Mouse (Mus musculus) bone marrow, adult 2 months (tissue): ENCODE data around the gene Strap.

Experiments used
- CTCF ChIP-seq: fragments of 200-500 bp; IDR thresholded peaks from 2 replicates; pipeline ENCODE4 v1.5.1; 2011; ENCODE audit warnings: low read length, control low read depth; ENCODE audit not compliant: control insufficient read depth, insufficient read depth
- POLR2A ChIP-seq: fragments of 200-500 bp; IDR thresholded peaks from 2 replicates; pipeline ENCODE4 v1.6.1; 2011; ENCODE audit warnings: low read depth, mild to moderate bottlenecking, control low read depth, low read length, borderline replicate concordance; ENCODE audit not compliant: control insufficient read depth

- TF ChIP-seq CTCF (no peak), POLR2A (no peak)
Observed at GRCm38 (mm10) chr6:137687667-137688066, 47.2 kb upstream of the Strap start.
